Mouse (Mus musculus) left cerebral cortex, adult 18-20 months (tissue): ENCODE results near the gene Rpl14. TPM values are rescaled to one million over a fixed set of nuclear protein-coding genes. Genes with fewer than 3 reads are reported as not detected.

Experiments used
- DNase-seq, 2 experiments: peaks; one replicate each; pipeline ENCODE4 v3.0.0; 2021 to 2022; ENCODE audit warnings: low spot score in 2 of 2, mixed read lengths in 1 of 2
- total RNA-seq, 2 experiments: library from RNA; stranded (reverse); gene quantifications; 2 replicates each; pipeline ENCODE4 v1.2.3; 2021

Rpl14 gene
- total RNA-seq, 2 experiments from 2014 or later = 298 to 323 TPM

- DNase-seq = peak; percentile 90 to 91
Observed at GRCm38 (mm10) chr9:120602839-120603511, 31.7 kb downstream of the Rpl14 start.

- no peak for DNase-seq
Observed at GRCm38 (mm10) chr9:120603512-120603908, 32.3 kb downstream of the Rpl14 start.

- no peak for DNase-seq
Observed at GRCm38 (mm10) chr9:120603956-120604355, 32.7 kb downstream of the Rpl14 start.

- no peak for DNase-seq
Observed at GRCm38 (mm10) chr9:120611055-120611454, 39.8 kb downstream of the Rpl14 start.

- DNase-seq = no peak
Observed at GRCm38 (mm10) chr9:120614059-120614458, 42.8 kb downstream of the Rpl14 start.

- no peak for DNase-seq
Observed at GRCm38 (mm10) chr9:120618101-120618500, 46.9 kb downstream of the Rpl14 start.

- DNase-seq = no peak
Observed at GRCm38 (mm10) chr9:120619347-120619708, 48.1 kb downstream of the Rpl14 start.

GRCm38 (mm10) chr9:120619709-120620408, 48.6 kb downstream of the Rpl14 start:
- peak; percentile 36 to 51 for DNase-seq

GRCm38 (mm10) chr9:120620409-120620745, 49.1 kb downstream of the Rpl14 start:
- DNase-seq = no peak

Other genes starting within 250 kb of the Rpl14 start
- gene Eif1b, start 79.2 kb upstream of the Rpl14 start, total RNA-seq = 100 to 1,000 TPM; 198 to 202 TPM
- 1 to 10 TPM; 7.8 to 8.5 TPM for gene Entpd3, start 31.6 kb upstream of the Rpl14 start, total RNA-seq